Mouse (Mus musculus): ENCODE measurements around the gene Wdr20rt.
"Not testable (repeated sequence)": the region's sequence is repeated elsewhere in the genome, so short reads cannot be mapped to it uniquely, and the experiment has no call there.

Wdr20rt gene

GRCm38 (mm10) chr12:65225467-65225945 lies at the start of gene Wdr20rt:
Gene Wdr20rt, plus strand, starts transcription at chr12:65225517.
- no peak for DNase-seq (ENCODE audit: low spot score in 2 of 2)

GRCm38 (mm10) chr12:65187365-65187764 lies 38.0 kb upstream of the Wdr20rt start:
- DNase-seq (ENCODE audit: low spot score in 2 of 2): no peak

GRCm38 (mm10) chr12:65189213-65189612 lies 36.1 kb upstream of the Wdr20rt start:
- DNase-seq (ENCODE audit: low spot score in 2 of 2): no peak

- DNase-seq (ENCODE audit: low spot score in 2 of 2): no peak
Observed at GRCm38 (mm10) chr12:65194003-65194530, 31.2 kb upstream of the Wdr20rt start.

GRCm38 (mm10) chr12:65201812-65202211 lies 23.5 kb upstream of the Wdr20rt start:
- DNase-seq (ENCODE audit: low spot score in 2 of 2): no peak

GRCm38 (mm10) chr12:65206431-65206830 lies 18.9 kb upstream of the Wdr20rt start:
- DNase-seq (ENCODE audit: low spot score in 2 of 2): no peak

GRCm38 (mm10) chr12:65216404-65216840 lies 8.9 kb upstream of the Wdr20rt start:
- no peak for DNase-seq (ENCODE audit: low spot score in 2 of 2)

- DNase-seq (ENCODE audit: low spot score in 2 of 2): no peak
Observed at GRCm38 (mm10) chr12:65228628-65229027, 3.3 kb downstream of the Wdr20rt start.

DNA sequence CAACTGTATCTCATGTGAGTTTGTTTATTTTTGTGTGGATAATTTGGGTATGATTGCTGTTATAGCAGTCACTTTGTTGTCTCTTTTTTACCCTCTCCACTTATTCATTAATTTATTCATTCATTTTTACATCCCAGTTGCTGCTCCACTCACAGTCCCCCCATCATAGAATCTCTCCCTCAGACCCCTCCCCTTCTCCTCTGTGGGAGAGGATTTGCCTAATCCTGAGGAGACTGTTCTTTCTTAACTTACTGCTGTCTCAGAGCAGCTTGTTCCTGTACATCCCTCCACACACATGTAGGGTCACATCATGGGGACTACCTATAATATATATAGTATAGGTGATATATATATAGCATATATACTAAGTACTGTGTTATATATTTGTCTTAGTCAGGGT lies 3.7 kb downstream of the Wdr20rt start:
- DNase-seq (ENCODE audit: low spot score in 2 of 2): no peak

DNA sequence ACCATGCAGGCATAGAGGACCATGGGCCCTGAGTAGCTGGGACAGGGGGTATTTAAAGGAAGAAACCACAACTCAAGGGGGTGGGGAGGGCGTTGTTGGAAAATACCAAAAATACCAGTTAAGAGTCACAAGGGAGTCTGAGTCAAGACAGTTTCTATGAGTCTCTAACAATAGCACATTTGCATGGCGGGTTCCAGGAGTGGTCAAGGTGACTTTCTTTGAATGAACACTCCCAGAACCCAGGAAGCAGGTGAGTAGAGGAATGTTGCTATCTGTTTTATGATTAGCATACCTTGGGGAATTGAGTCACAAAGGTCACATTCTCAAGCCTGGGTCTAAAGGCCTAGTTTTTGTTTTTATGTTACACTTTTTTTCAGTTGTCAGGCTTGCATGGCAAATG lies 7.5 kb downstream of the Wdr20rt start:
- not testable (repeated sequence) for DNase-seq (ENCODE audit: low spot score in 2 of 2)

- no peak for DNase-seq (ENCODE audit: low spot score in 2 of 2)
Observed at GRCm38 (mm10) chr12:65250116-65250738, 24.9 kb downstream of the Wdr20rt start.

DNA sequence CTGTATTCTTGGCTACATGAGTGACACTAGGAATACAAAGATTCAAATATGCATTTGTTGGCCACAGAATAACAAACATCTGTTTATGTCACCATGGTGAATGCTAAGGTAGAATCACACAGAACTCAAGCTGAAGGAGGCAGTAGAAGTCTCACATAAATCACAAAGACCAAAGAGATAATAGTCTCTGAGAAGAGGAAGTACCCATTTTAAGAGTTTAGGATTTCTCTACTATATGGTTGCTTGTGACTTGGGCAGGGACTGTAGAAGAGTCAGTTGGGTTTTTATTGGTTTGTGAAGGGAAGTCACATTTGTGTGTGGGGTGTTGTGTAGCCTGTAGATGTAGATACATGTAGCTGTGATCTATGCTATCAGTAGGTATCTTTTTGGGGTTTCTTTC lies 31.6 kb downstream of the Wdr20rt start:
- DNase-seq (ENCODE audit: low spot score in 2 of 2): no peak

DNA sequence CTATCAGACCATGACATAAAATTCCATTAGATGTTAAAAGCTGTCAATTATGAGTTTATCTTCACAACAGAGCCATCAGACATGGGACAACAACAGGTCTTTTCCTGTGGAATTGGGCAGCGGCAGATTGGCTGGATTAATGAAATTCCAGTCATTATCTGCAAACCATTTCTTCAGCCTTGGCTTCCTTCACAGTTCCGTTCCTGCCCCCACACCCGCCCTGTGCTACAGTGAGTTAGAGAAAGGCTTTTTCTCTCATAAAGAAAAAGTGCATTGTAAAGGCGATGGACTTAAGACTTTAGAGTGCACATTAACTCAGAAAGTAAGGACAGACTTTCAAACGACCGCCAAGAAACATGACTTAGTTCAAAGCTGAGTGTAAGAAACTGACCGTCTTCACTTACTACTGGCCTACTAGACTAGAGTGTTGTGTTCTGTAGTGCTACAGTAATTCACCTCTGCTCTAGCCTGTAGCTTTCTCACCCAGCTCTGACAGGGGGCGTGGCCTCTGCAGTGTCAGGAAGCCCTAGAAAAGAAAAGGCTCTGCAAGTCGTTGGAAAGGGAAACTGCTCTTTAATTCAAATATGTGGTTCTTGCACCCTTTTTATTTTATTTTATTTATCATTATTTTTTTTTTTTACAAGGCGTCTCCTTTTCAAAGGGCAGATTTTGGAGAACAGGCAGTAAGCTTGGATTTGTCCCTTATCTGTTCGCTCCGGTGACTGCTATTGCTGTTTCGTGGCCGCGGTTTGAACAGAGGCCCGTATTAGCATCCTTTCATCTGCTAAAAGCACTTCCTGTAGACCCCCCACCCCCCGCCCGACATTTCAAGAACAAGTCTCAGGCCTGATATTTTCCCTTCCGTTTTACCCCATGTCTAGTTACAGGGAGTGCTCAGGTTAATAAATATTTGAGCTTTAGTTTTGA lies 33.2 kb downstream of the Wdr20rt start:
- DNase-seq (ENCODE audit: low spot score in 2 of 2): no peak

GRCm38 (mm10) chr12:65259139-65260111 lies 34.1 kb downstream of the Wdr20rt start:
- DNase-seq (ENCODE audit: low spot score in 2 of 2): no peak

DNA sequence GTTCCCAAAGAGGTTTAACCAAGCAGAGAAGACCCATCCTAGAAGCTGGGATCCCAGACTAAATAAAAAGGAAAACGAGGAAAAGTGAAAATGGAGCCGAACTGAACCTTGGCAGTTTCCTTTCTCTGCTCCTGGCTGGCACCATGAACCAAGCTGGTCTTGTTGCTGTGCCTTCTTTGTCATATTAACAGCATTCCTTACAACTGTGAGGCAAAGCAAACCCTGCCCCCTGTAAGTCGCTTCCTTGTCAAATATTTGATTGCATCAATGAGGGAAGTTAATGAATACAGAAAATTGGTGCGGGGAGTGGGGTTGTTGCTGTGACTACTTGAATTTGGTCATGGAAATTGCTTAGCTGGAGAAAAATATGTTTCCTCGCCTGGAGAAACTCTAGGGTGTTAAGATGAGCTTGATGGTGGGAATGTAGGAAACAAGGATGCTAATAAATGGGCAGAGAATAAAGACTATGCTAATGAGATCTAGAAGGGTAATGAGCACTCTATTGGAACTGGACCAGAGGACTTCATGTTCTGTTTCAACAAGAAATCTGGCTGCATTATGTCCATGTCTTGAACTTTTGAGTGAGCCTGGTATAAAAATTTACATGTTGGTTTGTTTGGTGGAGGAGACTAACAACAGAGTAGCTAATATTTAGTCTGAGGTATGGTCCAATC lies 43.1 kb downstream of the Wdr20rt start:
- DNase-seq (ENCODE audit: low spot score in 2 of 2): no peak

DNA sequence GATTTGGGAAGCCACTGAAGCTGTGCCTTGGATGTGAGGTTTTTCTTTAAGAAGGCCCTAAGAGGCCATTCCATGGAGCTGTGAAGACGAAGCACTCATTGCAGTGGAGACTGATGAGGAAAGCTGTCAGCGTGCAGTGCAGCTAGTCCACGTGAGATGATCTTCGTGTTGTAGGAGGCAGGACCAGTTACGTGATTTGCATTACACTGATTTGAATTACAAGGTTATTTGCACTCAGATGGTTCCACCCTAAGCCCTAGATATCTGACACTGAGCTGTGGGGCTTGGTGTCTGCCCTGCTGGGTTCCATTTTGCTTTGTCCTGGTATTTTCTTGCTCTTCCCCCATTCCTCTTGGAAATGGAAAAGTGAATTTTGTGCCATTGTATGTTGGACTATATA lies 44.1 kb downstream of the Wdr20rt start:
- DNase-seq (ENCODE audit: low spot score in 2 of 2): no peak

DNA sequence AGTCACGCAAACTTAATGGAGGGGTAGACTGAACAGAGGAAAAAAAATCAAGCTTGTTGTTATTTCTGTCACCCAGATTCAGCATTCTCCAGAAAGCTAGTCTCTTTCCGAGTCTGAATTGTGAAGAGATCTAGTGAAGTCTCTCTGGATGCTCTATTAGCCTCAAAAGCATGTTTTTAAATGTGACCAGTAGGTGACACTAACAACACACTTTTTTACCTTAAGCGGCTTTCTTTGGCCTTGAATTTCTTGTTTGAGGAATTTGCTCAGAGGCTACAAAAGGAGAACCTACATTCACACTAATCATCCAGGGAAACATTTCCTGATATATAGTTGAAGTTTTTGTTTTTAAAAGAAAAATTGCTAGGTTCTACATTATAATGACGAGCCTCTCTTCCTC lies 48.5 kb downstream of the Wdr20rt start:
- DNase-seq (ENCODE audit: low spot score in 2 of 2): no peak

All from urinary bladder, postnatal 4 days (tissue).